Mouse (Mus musculus) limb, embryonic 13.5 days (tissue): ENCODE data around the gene Entpd7. TPM values are rescaled to one million over a fixed set of nuclear protein-coding genes. Genes with fewer than 3 reads are reported as not detected.

Experiments
- ATAC-seq: fragments of 200-750 bp; cut with Nextera tagmentation; 2 replicates; pipeline ENCODE4 v1.8.0; 2017; ENCODE audit warnings: low read depth, moderate number of reproducible peaks, moderate TSS enrichment; ENCODE audit not compliant: low FRiP score
- H3K27ac ChIP-seq: fragments of 300-500 bp; sonication (generic); 2 replicates; pipeline ENCODE4 v1.5.1; 2015; ENCODE audit warnings: inconsistent platforms, mild to moderate bottlenecking, moderate library complexity
- H3K27me3 ChIP-seq: fragments of 300-500 bp; sonication (generic); 2 replicates; pipeline ENCODE4 v1.6.1; 2015; ENCODE audit warnings: mild to moderate bottlenecking, inconsistent platforms
- H3K36me3 ChIP-seq: fragments of 300-500 bp; sonication (generic); 2 replicates; pipeline ENCODE4 v1.6.1; 2015; ENCODE audit warnings: inconsistent platforms, mild to moderate bottlenecking, moderate library complexity
- H3K4me1 ChIP-seq: fragments of 300-500 bp; sonication (generic); 2 replicates; pipeline ENCODE4 v1.6.1; 2015; ENCODE audit warnings: inconsistent platforms
- H3K4me2 ChIP-seq: fragments of 300-500 bp; sonication (generic); replicated peaks from 2 replicates; pipeline ENCODE4 v1.6.1; 2015; ENCODE audit warnings: inconsistent platforms, mild to moderate bottlenecking, moderate library complexity
- H3K4me3 ChIP-seq: fragments of 300-500 bp; sonication (generic); 2 replicates; pipeline ENCODE4 v1.5.1; 2015; ENCODE audit warnings: moderate library complexity, mild to moderate bottlenecking, inconsistent platforms
- H3K9ac ChIP-seq: fragments of 300-500 bp; sonication (generic); 2 replicates; pipeline ENCODE4 v1.6.1; 2015; ENCODE audit warnings: mild to moderate bottlenecking, inconsistent platforms
- H3K9me3 ChIP-seq: fragments of 300-500 bp; sonication (generic); 2 replicates; pipeline ENCODE4 v1.6.1; 2016; ENCODE audit warnings: inconsistent platforms
- WGBS: fragments of 180-500 bp; shearing (Covaris S2); methylation state at CpG from one replicate; pipeline ENCODE4 v1.1.7; 2015; 5-methylcytosine and 5-hydroxymethylcytosine counted together
- polyA plus RNA-seq: library from polyadenylated mRNA; unstranded; fragments of >200 nt; fragmentation: Nextera tagmentation; extraction: Ambion mirVana; gene quantifications from 2 replicates; pipeline ENCODE4 v1.2.1, GENCODE M21; 2015

Entpd7 gene
- polyA plus RNA-seq, 1 experiment from 2014 or later, result 12.4 TPM

DNA sequence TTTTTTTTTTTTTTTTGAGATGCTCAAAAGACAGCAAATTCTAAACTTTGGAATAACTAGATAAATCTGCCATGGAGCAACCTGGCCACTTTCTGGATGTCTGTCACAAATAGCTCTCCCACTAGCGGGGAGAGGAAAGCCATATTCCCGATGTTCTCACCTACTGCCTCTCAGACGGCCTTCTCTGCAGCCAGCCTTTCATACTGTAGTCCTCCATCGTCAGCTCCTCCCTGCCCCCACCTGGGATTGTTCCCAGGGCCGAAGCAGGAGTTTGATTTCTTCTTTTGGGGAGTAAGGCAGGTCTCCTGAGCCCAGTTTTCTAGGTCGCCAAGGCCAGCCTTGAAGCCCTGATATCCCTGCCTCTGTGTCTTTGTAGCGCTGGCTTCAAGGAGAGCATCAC lies 41.7 kb downstream of the Entpd7 start:
- H3K27me3 ChIP-seq, result no peaks in the 10 kb centered on the region
- no peak for ATAC-seq
- 61% methylated on average over 7 of the region's 7 CpGs for WGBS
- no peak overlapping the region for H3K4me2 ChIP-seq
- 0 out of 2 replicates have a peak, but pooled peaks cover 4% of the 10 kb centered on the region for H3K4me1 ChIP-seq
- no peak overlapping the region for H3K27ac ChIP-seq
- H3K9ac ChIP-seq, result no peak overlapping the region
- no peak overlapping the region for H3K4me3 ChIP-seq
- H3K36me3 ChIP-seq, result peaks cover 55% of the 10 kb centered on the region
- no peaks in the 10 kb centered on the region for H3K9me3 ChIP-seq

GRCm38 (mm10) chr19:43738409-43738808 lies 48.9 kb downstream of the Entpd7 start:
- no peak for ATAC-seq

GRCm38 (mm10) chr19:43743401-43743800 lies 53.9 kb downstream of the Entpd7 start:
- H3K36me3 ChIP-seq, result peaks cover 79% of the 10 kb centered on the region
- no peak for ATAC-seq

More at GRCm38 (mm10) chr19:43738409-43738808, 48.9 kb downstream of the Entpd7 start:
- Histone ChIP-seq H3K36me3 (peaks cover 85% of the 10 kb centered on the region), H3K4me2 (no peak overlapping the region), H3K27me3 (no peaks in the 10 kb centered on the region), H3K27ac (no peak overlapping the region), H3K4me1 (no peaks in the 10 kb centered on the region), H3K4me3 (no peak overlapping the region), H3K9ac (no peak overlapping the region), H3K9me3 (no peaks in the 10 kb centered on the region)
- 93% methylated on average over 10 of the region's 10 CpGs for WGBS

GRCm38 (mm10) chr19:43745740-43746139 lies 56.3 kb downstream of the Entpd7 start:
- no peak overlapping the region for H3K4me3 ChIP-seq
- 91% methylated on average over 3 of the region's 3 CpGs for WGBS
- H3K36me3 ChIP-seq, result peaks cover 79% of the 10 kb centered on the region
- no peaks in the 10 kb centered on the region for H3K9me3 ChIP-seq
- H3K27ac ChIP-seq, result no peak overlapping the region
- H3K4me1 ChIP-seq, result no peaks in the 10 kb centered on the region
- ATAC-seq, result no peak
- no peaks in the 10 kb centered on the region for H3K27me3 ChIP-seq
- no peak overlapping the region for H3K4me2 ChIP-seq
- no peak overlapping the region for H3K9ac ChIP-seq

More at GRCm38 (mm10) chr19:43743401-43743800, 53.9 kb downstream of the Entpd7 start:
- Histone ChIP-seq H3K4me3 (no peak overlapping the region), H3K4me2 (no peak overlapping the region), H3K27ac (no peak overlapping the region), H3K27me3 (no peaks in the 10 kb centered on the region), H3K9ac (no peak overlapping the region), H3K9me3 (no peaks in the 10 kb centered on the region), H3K4me1 (no peaks in the 10 kb centered on the region)
- WGBS, result 98% methylated on average over 7 of the region's 7 CpGs

- 91% methylated on average over 4 of the region's 4 CpGs for WGBS
- no peak overlapping the region for H3K4me2 ChIP-seq
- H3K9me3 ChIP-seq, result no peaks in the 10 kb centered on the region
- no peak overlapping the region for H3K9ac ChIP-seq
- peaks cover 63% of the 10 kb centered on the region for H3K36me3 ChIP-seq
- no peak for ATAC-seq
- no peak overlapping the region for H3K27ac ChIP-seq
- H3K4me1 ChIP-seq, result no peaks in the 10 kb centered on the region
- no peak overlapping the region for H3K4me3 ChIP-seq
- no peaks in the 10 kb centered on the region for H3K27me3 ChIP-seq
Measured at GRCm38 (mm10) chr19:43747877-43748276, 58.4 kb downstream of the Entpd7 start.

DNA sequence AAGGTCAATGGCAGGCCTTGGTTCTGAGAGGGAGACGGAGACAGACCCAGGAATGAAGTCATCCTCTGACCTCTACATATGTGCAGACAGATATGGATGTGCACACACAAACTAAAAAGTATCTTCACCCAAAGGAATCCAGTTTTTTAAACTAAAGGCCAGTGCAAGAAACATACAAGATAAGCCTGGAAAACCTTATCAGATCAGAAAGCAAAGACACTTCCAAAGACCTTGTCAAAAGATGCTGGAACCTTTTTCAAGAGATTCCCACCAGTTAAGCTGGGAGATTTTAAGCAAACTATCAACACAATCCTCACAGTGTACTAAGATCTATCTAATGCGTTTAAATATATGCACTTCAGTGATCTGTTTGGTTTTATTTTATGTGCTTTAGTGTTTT lies 60.5 kb downstream of the Entpd7 start:
- 88% methylated on average over 2 of the region's 2 CpGs for WGBS
- H3K27me3 ChIP-seq, result no peaks in the 10 kb centered on the region
- H3K27ac ChIP-seq, result no peak overlapping the region
- H3K4me1 ChIP-seq, result peaks cover 4% of the 10 kb centered on the region; the same call in 1 of the 2 replicates
- peaks cover 51% of the 10 kb centered on the region for H3K36me3 ChIP-seq
- no peak overlapping the region for H3K4me2 ChIP-seq
- H3K9ac ChIP-seq, result no peak overlapping the region
- no peaks in the 10 kb centered on the region for H3K9me3 ChIP-seq
- no peak for ATAC-seq
- H3K4me3 ChIP-seq, result no peak overlapping the region

GRCm38 (mm10) chr19:43752489-43753225 lies 63.2 kb downstream of the Entpd7 start, which contains the start of the genes Cutc and Cox15:
Gene Cutc, plus strand, starts transcription at chr19:43752996.
Gene Cox15, minus strand, starts transcription at chr19:43753000.
- Histone ChIP-seq H3K27me3 (no peaks in the 10 kb centered on the region), H3K27ac (peak within 1 kb of the TSS; percentile 95), H3K4me1 (peaks cover 4% of the 10 kb centered on the region; the same call in 1 of the 2 replicates), H3K36me3 (peaks cover 28% of the 10 kb centered on the region), H3K4me3 (peak within 1 kb of the TSS; percentile 68), H3K9ac (peak within 1 kb of the TSS; percentile 81), H3K4me2 (peak within 1 kb of the TSS; percentile 67), H3K9me3 (no peaks in the 10 kb centered on the region)
- ATAC-seq, result peak; percentile 90
- WGBS, result under 1% methylated on average over 62 of the region's 62 CpGs

DNA sequence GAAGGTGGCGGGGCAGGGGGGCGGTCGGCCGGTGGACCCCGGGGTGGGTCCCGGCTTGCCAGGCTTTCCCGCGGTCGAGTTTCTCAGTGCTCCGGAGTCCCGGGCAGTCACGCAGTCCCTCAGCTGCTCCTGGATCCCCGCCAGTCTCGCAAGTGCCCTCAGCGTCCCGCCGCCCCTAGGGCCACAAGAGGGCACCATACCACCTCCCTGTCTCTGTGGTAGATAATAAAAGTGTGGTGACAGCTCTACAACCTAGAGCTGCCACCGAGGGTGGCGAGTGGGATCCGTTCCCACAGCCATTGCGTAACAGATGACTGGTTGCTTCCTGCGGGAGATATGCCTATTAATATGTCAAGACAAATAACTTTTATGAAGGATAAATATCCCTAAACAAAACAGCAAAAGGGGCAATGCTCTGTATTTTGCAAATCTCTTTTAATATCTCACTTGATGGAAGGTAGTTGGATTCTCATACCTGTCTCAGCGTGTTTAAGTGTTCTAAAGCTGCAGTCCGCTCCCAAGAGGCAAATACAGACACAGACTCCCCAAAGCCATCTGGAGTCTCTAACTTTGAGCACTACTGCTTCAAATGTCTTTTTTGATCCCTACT lies 63.9 kb downstream of the Entpd7 start:
- Histone ChIP-seq H3K4me3 (peak overlapping the region; percentile 68), H3K27ac (peak overlapping the region; percentile 95), H3K27me3 (no peaks in the 10 kb centered on the region), H3K36me3 (peaks cover 21% of the 10 kb centered on the region), H3K9ac (peak overlapping the region; percentile 81), H3K9me3 (no peaks in the 10 kb centered on the region), H3K4me2 (peak overlapping the region; percentile 67), H3K4me1 (peaks cover 4% of the 10 kb centered on the region; the same call in 1 of the 2 replicates)
- peak; percentile 88 for ATAC-seq
- 1% methylated on average over 23 of the region's 24 CpGs for WGBS

DNA sequence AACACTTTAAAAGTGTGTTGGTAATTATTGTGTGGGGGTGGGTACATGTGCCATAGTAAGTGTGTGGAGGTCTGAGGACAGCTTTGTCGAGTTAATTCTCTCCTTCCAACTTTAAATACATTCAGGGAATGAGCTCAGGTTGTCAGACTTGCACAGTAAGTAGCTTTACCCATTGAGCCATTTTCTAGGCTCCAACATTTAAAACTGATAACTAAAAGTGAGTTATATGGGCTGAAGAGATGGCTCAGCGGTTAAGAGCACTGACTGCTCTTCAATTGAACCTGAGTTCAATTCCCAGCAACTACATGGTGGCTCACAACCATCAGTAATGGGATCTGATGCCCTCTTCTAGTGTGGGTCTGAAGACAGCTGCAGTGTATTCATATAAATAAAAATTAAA lies 64.8 kb downstream of the Entpd7 start:
- peaks cover 4% of the 10 kb centered on the region; the same call in 1 of the 2 replicates for H3K4me1 ChIP-seq
- no peak overlapping the region for H3K4me3 ChIP-seq
- H3K4me2 ChIP-seq, result no peak overlapping the region
- H3K27me3 ChIP-seq, result no peaks in the 10 kb centered on the region
- no peak overlapping the region for H3K27ac ChIP-seq
- H3K36me3 ChIP-seq, result peaks cover 12% of the 10 kb centered on the region
- no peak overlapping the region for H3K9ac ChIP-seq
- H3K9me3 ChIP-seq, result no peaks in the 10 kb centered on the region
- 75% methylated on average over 2 of the region's 2 CpGs for WGBS
- no peak for ATAC-seq

- Histone ChIP-seq H3K36me3 (peaks cover 7% of the 10 kb centered on the region), H3K4me2 (no peak overlapping the region), H3K4me1 (peaks cover 4% of the 10 kb centered on the region; the same call in 1 of the 2 replicates), H3K27me3 (no peaks in the 10 kb centered on the region), H3K4me3 (no peak overlapping the region), H3K9ac (no peak overlapping the region), H3K27ac (no peak overlapping the region), H3K9me3 (no peaks in the 10 kb centered on the region)
- 62% methylated on average over 2 of the region's 2 CpGs for WGBS
- ATAC-seq, result no peak
Measured at GRCm38 (mm10) chr19:43754872-43755271, 65.4 kb downstream of the Entpd7 start.

DNA sequence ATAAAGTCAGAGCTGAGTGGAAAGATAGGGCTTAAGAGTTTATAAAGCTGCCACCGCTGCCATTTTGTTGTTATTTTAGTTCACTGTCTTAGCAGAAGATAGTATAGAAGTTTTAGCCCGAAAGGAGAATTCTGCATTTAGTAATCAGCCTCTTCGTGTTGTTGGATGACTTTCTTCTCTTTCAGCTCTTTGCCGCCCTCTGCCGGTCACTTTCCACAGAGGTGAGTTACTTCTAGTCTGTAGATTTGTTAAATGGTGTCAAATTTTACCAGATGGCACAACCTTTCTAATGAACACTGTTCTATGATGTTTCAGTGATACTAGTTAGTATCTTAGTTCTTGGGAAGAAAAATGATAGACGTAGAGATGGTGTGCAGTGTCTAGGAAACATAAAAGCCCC lies 71.0 kb downstream of the Entpd7 start:
- Histone ChIP-seq H3K9ac (no peak overlapping the region), H3K36me3 (no peaks in the 10 kb centered on the region), H3K27ac (no peak overlapping the region), H3K27me3 (no peaks in the 10 kb centered on the region), H3K9me3 (no peaks in the 10 kb centered on the region), H3K4me2 (no peak overlapping the region), H3K4me3 (no peak overlapping the region), H3K4me1 (no peaks in the 10 kb centered on the region)
- WGBS, result 21% methylated on average over 6 of the region's 6 CpGs
- ATAC-seq, result no peak

GRCm38 (mm10) chr19:43761543-43762256 lies 72.2 kb downstream of the Entpd7 start:
- ATAC-seq, result no peak

More at GRCm38 (mm10) chr19:43761543-43762256, 72.2 kb downstream of the Entpd7 start:
- no peak overlapping the region for H3K4me2 ChIP-seq
- no peaks in the 10 kb centered on the region for H3K4me1 ChIP-seq
- H3K27ac ChIP-seq, result no peak overlapping the region
- H3K9me3 ChIP-seq, result no peaks in the 10 kb centered on the region
- H3K4me3 ChIP-seq, result no peak overlapping the region
- H3K9ac ChIP-seq, result no peak overlapping the region
- H3K27me3 ChIP-seq, result no peaks in the 10 kb centered on the region
- H3K36me3 ChIP-seq, result no peaks in the 10 kb centered on the region
